Mouse (Mus musculus): ENCODE measurements around the gene Erc2. TPM values are rescaled to one million over a fixed set of nuclear protein-coding genes. Genes with fewer than 3 reads are reported as not detected.
A peak's percentile ranks its signal among the peaks of the same experiment; 100 is the strongest.
"Not testable (repeated sequence)": the region's sequence is repeated elsewhere in the genome, so short reads cannot be mapped to it uniquely, and the experiment has no call there.

Erc2 gene
- not detected in 2 replicates for total RNA-seq (2014; fragmentation: Nextera tagmentation)
- total RNA-seq (2017), result not detected in 2 replicates

- ATAC-seq (replicated peaks; ENCODE audit: poor library complexity, severe bottlenecking), result peak; percentile 58
Observed at GRCm38 (mm10) chr14:27622176-27622922, at the start of gene Erc2. Gene Erc2 (plus strand): TSS chr14:27622428.

- ATAC-seq (replicated peaks; ENCODE audit: poor library complexity, severe bottlenecking), result no peak
Observed at GRCm38 (mm10) chr14:27578443-27578842, 43.8 kb upstream of the Erc2 start.

GRCm38 (mm10) chr14:27589616-27590015 lies 32.6 kb upstream of the Erc2 start:
- ATAC-seq (replicated peaks; ENCODE audit: poor library complexity, severe bottlenecking), result not testable (repeated sequence)

- ATAC-seq (replicated peaks; ENCODE audit: poor library complexity, severe bottlenecking), result no peak
Observed at GRCm38 (mm10) chr14:27592163-27592562, 30.1 kb upstream of the Erc2 start.

- ATAC-seq (replicated peaks; ENCODE audit: poor library complexity, severe bottlenecking), result peak; percentile 97
Observed at GRCm38 (mm10) chr14:27596265-27596664, 26.0 kb upstream of the Erc2 start.

- no peak for ATAC-seq (replicated peaks; ENCODE audit: poor library complexity, severe bottlenecking)
Observed at GRCm38 (mm10) chr14:27602136-27602535, 20.1 kb upstream of the Erc2 start.

- no peak for ATAC-seq (replicated peaks; ENCODE audit: poor library complexity, severe bottlenecking)
Observed at GRCm38 (mm10) chr14:27607419-27607818, 14.8 kb upstream of the Erc2 start.

GRCm38 (mm10) chr14:27613766-27614165 lies 8.5 kb upstream of the Erc2 start:
- ATAC-seq (replicated peaks; ENCODE audit: poor library complexity, severe bottlenecking), result no peak

- ATAC-seq (replicated peaks; ENCODE audit: poor library complexity, severe bottlenecking), result no peak
Observed at GRCm38 (mm10) chr14:27617286-27617685, 4.9 kb upstream of the Erc2 start.

- ATAC-seq (replicated peaks; ENCODE audit: poor library complexity, severe bottlenecking), result no peak
Observed at GRCm38 (mm10) chr14:27621576-27621975, 652 bp upstream of the Erc2 start.

- no peak for ATAC-seq (replicated peaks; ENCODE audit: poor library complexity, severe bottlenecking)
Observed at GRCm38 (mm10) chr14:27622923-27623219, 643 bp downstream of the Erc2 start.

GRCm38 (mm10) chr14:27623368-27623767 lies 1.1 kb downstream of the Erc2 start:
- no peak for ATAC-seq (replicated peaks; ENCODE audit: poor library complexity, severe bottlenecking)

- ATAC-seq (replicated peaks; ENCODE audit: poor library complexity, severe bottlenecking), result no peak
Observed at GRCm38 (mm10) chr14:27628701-27629100, 6.5 kb downstream of the Erc2 start.

GRCm38 (mm10) chr14:27629369-27630012 lies 7.3 kb downstream of the Erc2 start:
- ATAC-seq (replicated peaks; ENCODE audit: poor library complexity, severe bottlenecking), result no peak

- ATAC-seq (replicated peaks; ENCODE audit: poor library complexity, severe bottlenecking), result no peak
Observed at GRCm38 (mm10) chr14:27630973-27631640, 8.9 kb downstream of the Erc2 start.

GRCm38 (mm10) chr14:27634761-27635160 lies 12.5 kb downstream of the Erc2 start:
- ATAC-seq (replicated peaks; ENCODE audit: poor library complexity, severe bottlenecking), result no peak

- no peak for ATAC-seq (replicated peaks; ENCODE audit: poor library complexity, severe bottlenecking)
Observed at GRCm38 (mm10) chr14:27636556-27636955, 14.3 kb downstream of the Erc2 start.

- ATAC-seq (replicated peaks; ENCODE audit: poor library complexity, severe bottlenecking), result no peak
Observed at GRCm38 (mm10) chr14:27641382-27641781, 19.2 kb downstream of the Erc2 start.

- no peak for ATAC-seq (replicated peaks; ENCODE audit: poor library complexity, severe bottlenecking)
Observed at GRCm38 (mm10) chr14:27642981-27643380, 20.8 kb downstream of the Erc2 start.

- no peak for ATAC-seq (replicated peaks; ENCODE audit: poor library complexity, severe bottlenecking)
Observed at GRCm38 (mm10) chr14:27654670-27655069, 32.4 kb downstream of the Erc2 start.

GRCm38 (mm10) chr14:27658616-27659015 lies 36.4 kb downstream of the Erc2 start:
- no peak for ATAC-seq (replicated peaks; ENCODE audit: poor library complexity, severe bottlenecking)

All from granulocyte monocyte progenitor cell, adult 5-6 weeks (primary cell).